Mouse (Mus musculus): ENCODE results near the gene Fgfr2. TPM values are rescaled to one million over a fixed set of nuclear protein-coding genes. Genes with fewer than 3 reads are reported as not detected.

Gene Fgfr2
- polyA plus RNA-seq, 1 experiment from 2014 or later: 99.3 TPM

DNA sequence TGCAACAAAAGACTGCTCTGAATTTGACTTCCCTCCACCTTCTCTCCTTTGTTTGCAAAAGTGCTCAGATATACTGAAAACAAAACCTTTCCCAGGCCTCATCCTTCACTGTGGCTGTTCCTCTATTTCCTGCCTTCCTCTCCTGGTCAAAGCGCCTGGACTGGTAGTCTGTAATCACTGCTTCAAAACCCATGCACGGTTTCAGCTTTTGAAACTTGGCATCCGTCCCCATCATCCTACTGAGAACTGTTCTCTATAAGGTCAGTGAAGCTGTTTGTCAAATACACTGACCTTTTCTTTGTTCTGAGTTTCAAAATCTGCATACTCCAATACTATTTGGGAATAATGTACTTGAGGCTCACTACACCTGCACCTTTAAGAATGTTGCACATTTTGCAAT is 195.9 kb downstream of the Fgfr2 start:
- DNase-seq (ENCODE audit: low spot score): no peak
- Histone ChIP-seq H3K4me1 (peaks cover 7% of the 10 kb centered on the region), H3K4me3 (no peak overlapping the region), H3K9me3 (replicated peaks) (no peaks in the 10 kb centered on the region), H3K36me3 (no peaks in the 10 kb centered on the region), H3K27ac (replicated peaks) (no peak overlapping the region), H3K27me3 (ENCODE audit: low read depth, poor library complexity, severe bottlenecking) (no peaks in the 10 kb centered on the region)
- 69% methylated on average over 3 of the region's 3 CpGs for WGBS

GRCm38 (mm10) chr7:132925227-132925626 is 197.9 kb downstream of the Fgfr2 start:
- no peaks in the 10 kb centered on the region for H3K36me3 ChIP-seq
- H3K4me1 ChIP-seq: 0 out of 2 replicates have a peak, but pooled peaks cover 5% of the 10 kb centered on the region
- DNase-seq (ENCODE audit: low spot score): no peak
- no peaks in the 10 kb centered on the region for H3K27me3 ChIP-seq (ENCODE audit: low read depth, poor library complexity, severe bottlenecking)
- 77% methylated on average over 2 of the region's 2 CpGs for WGBS
- H3K9me3 ChIP-seq (replicated peaks): no peaks in the 10 kb centered on the region
- H3K4me3 ChIP-seq: no peak overlapping the region
- H3K27ac ChIP-seq (replicated peaks): no peak overlapping the region

DNA sequence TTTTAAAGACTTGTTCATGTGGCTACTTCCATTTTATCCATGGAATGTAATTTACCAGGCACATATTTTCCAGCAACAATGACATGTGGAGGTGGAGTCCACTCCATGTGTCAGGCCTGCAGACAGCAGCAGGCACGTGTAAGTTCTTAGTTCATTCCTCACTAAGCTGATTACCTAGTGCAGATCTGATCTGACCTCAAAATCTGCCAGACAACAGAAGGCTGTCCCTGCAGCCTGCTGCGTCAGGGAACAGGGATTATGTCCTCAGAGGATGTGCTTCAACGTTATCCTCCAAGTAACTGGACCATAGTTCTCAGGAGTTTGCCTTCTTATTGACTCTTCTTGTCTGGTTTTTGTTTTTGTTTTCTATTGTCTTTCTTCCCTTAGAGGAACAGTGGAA is 201.2 kb downstream of the Fgfr2 start:
- Histone ChIP-seq H3K27me3 (ENCODE audit: low read depth, poor library complexity, severe bottlenecking) (no peaks in the 10 kb centered on the region), H3K27ac (replicated peaks) (no peak overlapping the region), H3K4me1 (0 out of 2 replicates have a peak, but pooled peaks cover 3% of the 10 kb centered on the region), H3K9me3 (replicated peaks) (peaks cover 7% of the 10 kb centered on the region; the same call in 1 of the 2 replicates), H3K36me3 (no peaks in the 10 kb centered on the region), H3K4me3 (no peak overlapping the region)
- WGBS: 22% methylated on average over 3 of the region's 3 CpGs
- no peak for DNase-seq (ENCODE audit: low spot score)

DNA sequence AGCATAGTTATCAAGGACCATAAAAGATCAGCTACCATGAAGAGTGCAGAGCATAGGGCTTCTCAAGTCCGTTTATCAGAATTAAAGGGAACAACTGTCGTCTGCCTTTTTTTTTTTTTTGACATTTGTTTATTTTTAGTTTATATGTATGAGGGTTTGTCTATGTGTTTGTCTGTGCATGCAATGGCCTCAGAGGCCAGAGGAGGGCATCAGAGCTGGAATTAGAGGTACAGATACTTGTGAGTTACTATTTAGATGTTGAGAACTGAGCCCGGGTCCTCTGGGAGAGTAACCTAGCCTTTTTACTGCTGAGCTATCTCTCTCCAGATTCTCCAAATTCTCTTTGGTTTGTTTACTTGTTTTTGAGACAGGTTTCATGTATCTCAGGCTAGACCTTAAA is 219.4 kb downstream of the Fgfr2 start:
- no peaks in the 10 kb centered on the region for H3K4me1 ChIP-seq
- H3K27ac ChIP-seq (replicated peaks): no peak overlapping the region
- no peaks in the 10 kb centered on the region for H3K27me3 ChIP-seq (ENCODE audit: low read depth, poor library complexity, severe bottlenecking)
- peaks cover 9% of the 10 kb centered on the region; the same call in 1 of the 2 replicates for H3K9me3 ChIP-seq (replicated peaks)
- 83% methylated on average over 3 of the region's 3 CpGs for WGBS
- DNase-seq (ENCODE audit: low spot score): no peak
- H3K4me3 ChIP-seq: no peak overlapping the region
- no peaks in the 10 kb centered on the region for H3K36me3 ChIP-seq

DNA sequence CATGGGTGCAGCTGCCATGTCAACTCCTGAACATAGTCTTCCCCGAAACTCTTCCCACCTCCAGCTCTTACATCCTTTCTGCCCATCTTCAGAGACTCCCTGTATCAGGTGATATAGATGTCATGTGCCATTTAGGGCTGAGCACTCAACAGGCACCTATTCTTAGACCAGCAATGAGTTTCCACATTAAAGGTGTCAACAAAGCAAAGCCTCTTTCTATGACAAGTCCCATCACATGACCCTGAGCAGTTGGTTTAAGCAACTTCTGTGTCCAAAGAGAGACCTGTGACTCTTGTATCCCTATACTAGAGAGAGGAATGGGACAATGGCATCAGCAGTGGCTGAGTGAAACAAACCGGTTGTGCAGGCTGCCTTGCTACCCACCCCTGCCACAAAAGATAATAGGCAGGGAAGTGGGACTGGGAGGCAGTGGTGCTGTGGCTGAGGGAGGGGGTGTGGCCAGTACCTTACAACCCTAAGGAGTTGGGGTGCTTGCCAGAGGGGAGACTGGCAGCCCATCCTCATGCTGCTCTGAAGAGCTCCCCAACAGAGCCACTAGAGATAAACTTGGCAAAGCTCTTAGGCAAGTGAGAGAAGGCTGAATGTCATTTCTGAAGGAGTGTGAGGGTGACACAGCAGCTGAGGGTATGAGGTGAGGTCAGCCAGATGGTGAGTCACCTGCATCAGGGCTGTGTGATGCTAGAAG is 222.2 kb downstream of the Fgfr2 start:
- 54% methylated on average over 2 of the region's 2 CpGs for WGBS
- no peak for DNase-seq (ENCODE audit: low spot score)
- Histone ChIP-seq H3K36me3 (no peaks in the 10 kb centered on the region), H3K4me1 (no peaks in the 10 kb centered on the region), H3K27me3 (ENCODE audit: low read depth, poor library complexity, severe bottlenecking) (no peaks in the 10 kb centered on the region), H3K4me3 (no peak overlapping the region), H3K9me3 (replicated peaks) (no peaks in the 10 kb centered on the region), H3K27ac (replicated peaks) (no peak overlapping the region)

GRCm38 (mm10) chr7:132898234-132898633 is 224.9 kb downstream of the Fgfr2 start:
- H3K27ac ChIP-seq (replicated peaks): no peak overlapping the region
- no peaks in the 10 kb centered on the region for H3K4me1 ChIP-seq
- H3K36me3 ChIP-seq: no peaks in the 10 kb centered on the region
- DNase-seq (ENCODE audit: low spot score): no peak
- 87% methylated on average over 2 of the region's 2 CpGs for WGBS
- H3K27me3 ChIP-seq (ENCODE audit: low read depth, poor library complexity, severe bottlenecking): no peaks in the 10 kb centered on the region
- no peaks in the 10 kb centered on the region for H3K9me3 ChIP-seq (replicated peaks)
- H3K4me3 ChIP-seq: no peak overlapping the region

- no peaks in the 10 kb centered on the region for H3K36me3 ChIP-seq
Observed at GRCm38 (mm10) chr7:132897258-132897657, 225.9 kb downstream of the Fgfr2 start.

GRCm38 (mm10) chr7:132896206-132896815 is 226.8 kb downstream of the Fgfr2 start:
- no peaks in the 10 kb centered on the region for H3K9me3 ChIP-seq (replicated peaks)
- H3K4me1 ChIP-seq: no peaks in the 10 kb centered on the region
- H3K36me3 ChIP-seq: no peaks in the 10 kb centered on the region
- DNase-seq (ENCODE audit: low spot score): no peak
- no peak overlapping the region for H3K4me3 ChIP-seq
- WGBS: 87% methylated on average over 9 of the region's 9 CpGs
- H3K27ac ChIP-seq (replicated peaks): no peak overlapping the region
- no peaks in the 10 kb centered on the region for H3K27me3 ChIP-seq (ENCODE audit: low read depth, poor library complexity, severe bottlenecking)

More at GRCm38 (mm10) chr7:132897258-132897657, 225.9 kb downstream of the Fgfr2 start:
- 87% methylated on average over 10 of the region's 10 CpGs for WGBS
- H3K9me3 ChIP-seq (replicated peaks): no peaks in the 10 kb centered on the region
- H3K27me3 ChIP-seq (ENCODE audit: low read depth, poor library complexity, severe bottlenecking): no peaks in the 10 kb centered on the region
- no peaks in the 10 kb centered on the region for H3K4me1 ChIP-seq
- H3K27ac ChIP-seq (replicated peaks): no peak overlapping the region
- H3K4me3 ChIP-seq: no peak overlapping the region
- DNase-seq (ENCODE audit: low spot score): no peak

GRCm38 (mm10) chr7:132894841-132895555 is 228.2 kb downstream of the Fgfr2 start:
- H3K27ac ChIP-seq (replicated peaks): no peak overlapping the region
- DNase-seq (ENCODE audit: low spot score): no peak
- no peaks in the 10 kb centered on the region for H3K27me3 ChIP-seq (ENCODE audit: low read depth, poor library complexity, severe bottlenecking)

DNA sequence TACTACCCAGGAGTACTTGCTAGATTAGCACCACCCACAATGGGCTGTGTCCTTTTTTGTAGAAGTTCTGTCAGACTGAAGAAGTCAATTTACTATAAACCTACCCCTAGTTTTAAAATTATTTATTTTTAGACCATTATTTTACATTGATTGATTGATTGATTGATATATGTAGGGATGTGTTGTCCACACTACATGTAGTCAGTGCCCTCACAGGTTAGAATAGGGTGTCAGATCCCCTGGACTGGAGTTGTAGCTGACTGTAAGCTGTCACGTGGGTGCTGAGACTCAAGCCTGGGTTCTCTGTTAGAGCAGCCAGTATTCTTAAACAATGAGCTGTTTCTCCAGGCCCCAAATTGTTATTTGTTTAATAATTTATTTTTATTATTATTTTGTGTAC is 229.8 kb downstream of the Fgfr2 start:
- Histone ChIP-seq H3K27me3 (ENCODE audit: low read depth, poor library complexity, severe bottlenecking) (no peaks in the 10 kb centered on the region), H3K9me3 (replicated peaks) (no peaks in the 10 kb centered on the region), H3K27ac (replicated peaks) (no peak overlapping the region), H3K4me3 (no peak overlapping the region), H3K36me3 (no peaks in the 10 kb centered on the region), H3K4me1 (no peaks in the 10 kb centered on the region)
- DNase-seq (ENCODE audit: low spot score): no peak
- whole genome bisulfite sequencing: 83% methylated on average over 1 of the region's 1 CpGs

More at GRCm38 (mm10) chr7:132894841-132895555, 228.2 kb downstream of the Fgfr2 start:
- WGBS: 83% methylated on average over 7 of the region's 7 CpGs
- Histone ChIP-seq H3K36me3 (no peaks in the 10 kb centered on the region), H3K4me1 (no peaks in the 10 kb centered on the region), H3K9me3 (replicated peaks) (no peaks in the 10 kb centered on the region), H3K4me3 (no peak overlapping the region)

DNA sequence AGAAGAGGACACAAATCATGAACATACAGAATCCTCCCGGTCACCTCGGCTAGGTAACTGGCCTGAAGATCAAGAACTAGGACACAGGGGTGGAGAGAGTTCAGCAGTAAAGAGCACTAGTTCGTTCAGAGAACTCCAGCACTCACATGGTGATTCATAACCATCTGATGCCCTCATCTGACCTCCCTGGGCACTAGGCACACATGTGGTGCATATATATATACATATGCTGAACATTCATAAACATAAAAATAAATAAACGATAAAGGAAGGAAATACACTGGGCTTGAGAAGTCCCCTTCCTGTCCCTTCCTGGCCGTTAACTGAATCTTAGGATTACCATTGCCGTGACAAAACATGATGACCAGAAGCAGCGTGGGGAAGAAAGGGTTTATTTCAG is 230.3 kb downstream of the Fgfr2 start:
- Histone ChIP-seq H3K4me1 (no peaks in the 10 kb centered on the region), H3K27ac (replicated peaks) (no peak overlapping the region), H3K4me3 (no peak overlapping the region), H3K36me3 (no peaks in the 10 kb centered on the region), H3K27me3 (ENCODE audit: low read depth, poor library complexity, severe bottlenecking) (no peaks in the 10 kb centered on the region), H3K9me3 (replicated peaks) (no peaks in the 10 kb centered on the region)
- WGBS: 84% methylated on average over 7 of the region's 7 CpGs
- DNase-seq (ENCODE audit: low spot score): no peak

- H3K27ac ChIP-seq (replicated peaks): no peak overlapping the region
- no peaks in the 10 kb centered on the region for H3K9me3 ChIP-seq (replicated peaks)
- 61% methylated on average over 4 of the region's 4 CpGs for WGBS
- DNase-seq (ENCODE audit: low spot score): no peak
- H3K27me3 ChIP-seq (ENCODE audit: low read depth, poor library complexity, severe bottlenecking): no peaks in the 10 kb centered on the region
- H3K4me1 ChIP-seq: no peaks in the 10 kb centered on the region
- no peaks in the 10 kb centered on the region for H3K36me3 ChIP-seq
- H3K4me3 ChIP-seq: no peak overlapping the region
Observed at GRCm38 (mm10) chr7:132892311-132892661, 230.9 kb downstream of the Fgfr2 start.
